Mouse (Mus musculus): ENCODE measurements around the gene Ap1g1. TPM values are rescaled to one million over a fixed set of nuclear protein-coding genes. Genes with fewer than 3 reads are reported as not detected.

Gene Ap1g1
- polyA plus RNA-seq, 1 experiment from 2014 or later, result 27.1 TPM

DNA sequence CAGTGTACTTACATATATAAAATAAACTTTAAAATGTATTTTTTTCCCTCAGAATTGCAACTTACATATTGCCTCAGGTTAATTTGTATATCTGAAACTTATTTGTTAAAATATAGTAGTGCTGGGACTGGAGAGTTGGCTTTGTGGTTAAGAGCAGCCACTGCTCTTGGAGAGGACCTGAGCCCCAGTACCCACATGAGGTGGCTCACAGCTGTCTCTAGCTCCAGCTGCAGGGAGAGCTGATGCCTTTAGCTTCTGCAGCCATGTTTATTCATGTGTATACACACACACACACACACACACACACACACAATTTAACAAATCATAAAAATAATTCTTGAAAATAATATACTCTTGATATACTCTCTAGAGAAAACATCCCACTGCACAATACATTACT lies 124.0 kb downstream of the Ap1g1 start:
- Histone ChIP-seq H3K4me3 (ENCODE audit: low read depth, low read length) (no peak overlapping the region), H3K4me2 (replicated peaks; ENCODE audit: low read depth) (no peak overlapping the region), H3K36me3 (ENCODE audit: control insufficient read depth, insufficient read depth) (0 out of 2 replicates have a peak, but pooled peaks cover 2% of the 10 kb centered on the region), H3K27me3 (replicated peaks; ENCODE audit: control insufficient read depth, insufficient read depth, low read length) (no peaks in the 10 kb centered on the region), H3K9ac (ENCODE audit: low read depth, low read length) (no peak overlapping the region), H3K27ac (ENCODE audit: low read depth, low read length) (no peak overlapping the region), H3K4me1 (replicated peaks; ENCODE audit: control insufficient read depth, insufficient read depth, low read length) (no peaks in the 10 kb centered on the region), H3K9me3 (ENCODE audit: control insufficient read depth) (no peaks in the 10 kb centered on the region)
- no peak for TF ChIP-seq CTCF (IDR thresholded peaks at IDR 0.05; ENCODE audit: low read depth)
- ATAC-seq, result no peak

GRCm38 (mm10) chr8:109903909-109904469 lies 125.6 kb downstream of the Ap1g1 start:
- no peak overlapping the region for H3K4me3 ChIP-seq (ENCODE audit: low read depth, low read length)
- no peaks in the 10 kb centered on the region for H3K27me3 ChIP-seq (replicated peaks; ENCODE audit: control insufficient read depth, insufficient read depth, low read length)
- ATAC-seq, result no peak
- no peaks in the 10 kb centered on the region for H3K9me3 ChIP-seq (ENCODE audit: control insufficient read depth)
- no peak overlapping the region for H3K4me2 ChIP-seq (replicated peaks; ENCODE audit: low read depth)
- no peaks in the 10 kb centered on the region for H3K4me1 ChIP-seq (replicated peaks; ENCODE audit: control insufficient read depth, insufficient read depth, low read length)
- peaks cover 5% of the 10 kb centered on the region; the same call in 1 of the 2 replicates for H3K36me3 ChIP-seq (ENCODE audit: control insufficient read depth, insufficient read depth)
- H3K27ac ChIP-seq (ENCODE audit: low read depth, low read length), result peak overlapping the region; percentile 69; the same call in 1 of the 2 replicates
- no peak overlapping the region for H3K9ac ChIP-seq (ENCODE audit: low read depth, low read length)
- WGBS, result 71% methylated on average over 10 of the region's 10 CpGs
- TF ChIP-seq CTCF (IDR thresholded peaks at IDR 0.05; ENCODE audit: low read depth), result no peak

GRCm38 (mm10) chr8:109904928-109905668 lies 126.7 kb downstream of the Ap1g1 start:
- H3K4me2 ChIP-seq (replicated peaks; ENCODE audit: low read depth), result no peak overlapping the region
- H3K36me3 ChIP-seq (ENCODE audit: control insufficient read depth, insufficient read depth), result peaks cover 13% of the 10 kb centered on the region; the same call in 1 of the 2 replicates
- H3K27ac ChIP-seq (ENCODE audit: low read depth, low read length), result peak overlapping the region; percentile 69
- no peak overlapping the region for H3K9ac ChIP-seq (ENCODE audit: low read depth, low read length)
- 51% methylated on average over 1 of the region's 1 CpGs for WGBS
- TF ChIP-seq CTCF (IDR thresholded peaks at IDR 0.05; ENCODE audit: low read depth), result no peak
- peak; percentile 91 for ATAC-seq
- no peak overlapping the region for H3K4me3 ChIP-seq (ENCODE audit: low read depth, low read length)
- no peaks in the 10 kb centered on the region for H3K4me1 ChIP-seq (replicated peaks; ENCODE audit: control insufficient read depth, insufficient read depth, low read length)
- no peaks in the 10 kb centered on the region for H3K27me3 ChIP-seq (replicated peaks; ENCODE audit: control insufficient read depth, insufficient read depth, low read length)
- no peaks in the 10 kb centered on the region for H3K9me3 ChIP-seq (ENCODE audit: control insufficient read depth)

DNA sequence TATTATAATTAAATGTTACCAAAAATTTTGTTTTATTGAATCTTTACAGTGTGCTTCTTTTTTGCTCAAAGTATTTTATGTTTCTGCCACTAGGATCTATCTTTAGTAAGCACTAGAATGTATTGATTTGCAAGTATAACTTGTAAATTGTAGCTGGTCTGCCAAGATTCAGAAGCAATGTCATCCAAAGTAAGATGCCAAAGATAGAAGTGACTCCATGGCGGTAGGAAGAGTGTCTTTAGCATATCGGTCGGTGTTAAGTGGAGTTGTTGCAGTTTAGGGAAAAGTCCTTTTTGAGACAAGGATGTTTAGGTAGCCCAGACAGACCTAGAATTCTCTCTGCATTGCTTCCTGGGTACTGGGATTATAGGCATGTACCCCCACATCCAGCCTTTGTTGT lies 128.6 kb downstream of the Ap1g1 start:
- no peak overlapping the region for H3K4me3 ChIP-seq (ENCODE audit: low read depth, low read length)
- no peak for TF ChIP-seq CTCF (IDR thresholded peaks at IDR 0.05; ENCODE audit: low read depth)
- H3K27ac ChIP-seq (ENCODE audit: low read depth, low read length), result no peak overlapping the region
- H3K36me3 ChIP-seq (ENCODE audit: control insufficient read depth, insufficient read depth), result peaks cover 13% of the 10 kb centered on the region; the same call in 1 of the 2 replicates
- 92% methylated on average over 3 of the region's 3 CpGs for WGBS
- no peaks in the 10 kb centered on the region for H3K9me3 ChIP-seq (ENCODE audit: control insufficient read depth)
- no peak overlapping the region for H3K9ac ChIP-seq (ENCODE audit: low read depth, low read length)
- ATAC-seq, result no peak
- H3K4me2 ChIP-seq (replicated peaks; ENCODE audit: low read depth), result no peak overlapping the region
- no peaks in the 10 kb centered on the region for H3K27me3 ChIP-seq (replicated peaks; ENCODE audit: control insufficient read depth, insufficient read depth, low read length)
- no peaks in the 10 kb centered on the region for H3K4me1 ChIP-seq (replicated peaks; ENCODE audit: control insufficient read depth, insufficient read depth, low read length)

DNA sequence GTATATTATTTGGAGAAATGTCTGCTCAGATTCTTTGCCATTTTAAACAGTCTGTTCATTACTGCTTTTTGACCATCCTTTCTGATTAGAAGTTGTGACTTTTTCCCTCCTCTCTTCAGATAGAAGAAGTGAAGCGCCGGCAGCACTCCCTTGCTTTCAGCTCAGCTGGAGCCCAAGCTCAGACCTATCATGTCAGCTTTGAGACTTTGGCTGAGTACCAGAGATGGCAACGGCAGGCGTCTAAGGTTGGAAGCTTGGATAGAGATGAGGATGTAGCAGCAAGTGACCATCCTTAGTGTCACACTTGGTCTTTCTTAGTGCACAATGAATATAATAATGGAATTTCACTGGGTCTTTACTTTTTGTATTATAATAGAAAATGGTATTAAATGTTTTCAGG lies 129.0 kb downstream of the Ap1g1 start:
- 96% methylated on average over 4 of the region's 4 CpGs for WGBS
- no peak for TF ChIP-seq CTCF (IDR thresholded peaks at IDR 0.05; ENCODE audit: low read depth)
- Histone ChIP-seq H3K27ac (ENCODE audit: low read depth, low read length) (no peak overlapping the region), H3K9ac (ENCODE audit: low read depth, low read length) (no peak overlapping the region), H3K9me3 (ENCODE audit: control insufficient read depth) (no peaks in the 10 kb centered on the region), H3K4me3 (ENCODE audit: low read depth, low read length) (no peak overlapping the region), H3K4me1 (replicated peaks; ENCODE audit: control insufficient read depth, insufficient read depth, low read length) (no peaks in the 10 kb centered on the region), H3K4me2 (replicated peaks; ENCODE audit: low read depth) (no peak overlapping the region), H3K36me3 (ENCODE audit: control insufficient read depth, insufficient read depth) (peaks cover 18% of the 10 kb centered on the region), H3K27me3 (replicated peaks; ENCODE audit: control insufficient read depth, insufficient read depth, low read length) (no peaks in the 10 kb centered on the region)
- ATAC-seq, result no peak

Other genes with a start within 250 kb of the Ap1g1 start
- gene Dhx38, start 212.7 kb upstream of the Ap1g1 start, polyA plus RNA-seq (2015; fragmentation: Nextera tagmentation; extraction: Ambion mirVana), result 7.8 and 8.9 TPM in 2 replicates
- gene Txnl4b, start 212.7 kb upstream of the Ap1g1 start, polyA plus RNA-seq (2015; fragmentation: Nextera tagmentation; extraction: Ambion mirVana), result 13.9 and 17.0 TPM in 2 replicates
- 0.47 and 0.50 TPM in 2 replicates for gene Hp, start 199.4 kb upstream of the Ap1g1 start, polyA plus RNA-seq (2015; fragmentation: Nextera tagmentation; extraction: Ambion mirVana)
- 12.5 and 13.5 TPM in 2 replicates for gene Dhodh, start 169.9 kb upstream of the Ap1g1 start, polyA plus RNA-seq (2015; fragmentation: Nextera tagmentation; extraction: Ambion mirVana)
- not detected in 2 replicates for gene Pkd1l3, start 164.0 kb upstream of the Ap1g1 start, polyA plus RNA-seq (2015; fragmentation: Nextera tagmentation; extraction: Ambion mirVana)
- 86.9 and 88.1 TPM in 2 replicates for gene Ist1, start 85.3 kb upstream of the Ap1g1 start, polyA plus RNA-seq (2015; fragmentation: Nextera tagmentation; extraction: Ambion mirVana)
- 6.4 and 6.6 TPM in 2 replicates for gene Zfp821, start 73.0 kb upstream of the Ap1g1 start, polyA plus RNA-seq (2015; fragmentation: Nextera tagmentation; extraction: Ambion mirVana)
- gene Atxn1l, start 40.8 kb upstream of the Ap1g1 start, polyA plus RNA-seq (2015; fragmentation: Nextera tagmentation; extraction: Ambion mirVana), result 2.4 and 2.6 TPM in 2 replicates
- gene Phlpp2, start 90.0 kb downstream of the Ap1g1 start, polyA plus RNA-seq (2015; fragmentation: Nextera tagmentation; extraction: Ambion mirVana), result 3.1 and 4.1 TPM in 2 replicates
- gene Marveld3, start 183.6 kb downstream of the Ap1g1 start, polyA plus RNA-seq (2015; fragmentation: Nextera tagmentation; extraction: Ambion mirVana), result 24.9 and 25.0 TPM in 2 replicates
- gene Tat, start 211.9 kb downstream of the Ap1g1 start, polyA plus RNA-seq (2015; fragmentation: Nextera tagmentation; extraction: Ambion mirVana), result 0.12 TPM in 1 of 2 replicates, not detected in the other